Mouse (Mus musculus) gastrocnemius, postnatal 10 days (tissue): Measurements from ENCODE around the gene Tas2r137. TPM values are rescaled to one million over a fixed set of nuclear protein-coding genes. Genes with fewer than 3 reads are reported as not detected.
A peak's percentile ranks its signal among the peaks of the same experiment; 100 is the strongest.

Experiments
- DNase-seq: peaks from one replicate; pipeline ENCODE4 v3.0.0; 2021; ENCODE audit warnings: mixed read lengths
- long read RNA-seq, 2 experiments: library from polyadenylated mRNA; stranded (forward); transcript quantifications; one replicate each; pipeline ENCODE4 v2.0.0; 2021
- total RNA-seq, 2 experiments: library from RNA; stranded (reverse); gene quantifications; 2 replicates each; pipeline ENCODE4 v1.2.3; 2021

The Tas2r137 gene
- not detected for total RNA-seq
- long read RNA-seq, experiment 1 = 0 reads
- long read RNA-seq, experiment 2 = 0 reads

DNA sequence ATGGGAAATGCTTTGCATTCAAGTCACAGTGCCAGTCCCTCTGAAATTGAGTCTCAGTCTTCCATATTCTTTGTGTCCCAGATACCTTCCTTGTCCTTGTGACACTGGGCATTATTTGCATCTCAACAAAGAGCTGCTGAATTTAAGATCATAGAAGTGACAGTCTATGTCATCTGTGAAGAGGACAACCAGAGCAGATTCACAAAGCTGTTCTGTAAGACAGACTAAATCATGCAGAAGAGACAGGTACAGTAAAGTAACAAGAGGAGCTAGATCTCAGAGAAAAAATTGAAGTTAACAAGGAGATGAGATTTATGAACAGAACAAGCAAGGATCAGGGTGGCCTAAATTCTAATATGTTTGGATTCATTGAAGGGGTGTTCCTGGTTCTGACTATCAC is at the start of gene Tas2r137:
Gene Tas2r137, plus strand, starts transcription at position 301 of the 400 bp plus-strand sequence.
- no peak for DNase-seq

DNA sequence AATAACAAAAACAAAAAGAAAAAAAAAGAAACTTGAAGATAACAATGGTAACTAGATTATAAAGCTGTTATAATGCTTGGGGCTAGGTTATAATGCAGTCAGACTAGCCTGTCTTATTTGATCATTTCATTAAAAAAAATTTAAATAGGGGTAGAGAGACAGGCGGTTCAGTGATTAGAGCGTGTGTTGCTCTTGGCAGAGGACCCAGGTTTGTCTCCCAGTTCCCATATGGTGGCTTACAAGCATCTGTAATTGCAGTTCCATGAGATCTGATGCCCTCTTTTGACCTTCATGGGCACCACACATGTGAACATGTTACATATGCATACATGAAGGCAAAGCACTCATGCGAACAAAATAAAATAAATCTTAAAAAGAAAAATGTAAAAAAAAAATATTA is 49.8 kb upstream of the Tas2r137 start:
- DNase-seq = no peak

DNA sequence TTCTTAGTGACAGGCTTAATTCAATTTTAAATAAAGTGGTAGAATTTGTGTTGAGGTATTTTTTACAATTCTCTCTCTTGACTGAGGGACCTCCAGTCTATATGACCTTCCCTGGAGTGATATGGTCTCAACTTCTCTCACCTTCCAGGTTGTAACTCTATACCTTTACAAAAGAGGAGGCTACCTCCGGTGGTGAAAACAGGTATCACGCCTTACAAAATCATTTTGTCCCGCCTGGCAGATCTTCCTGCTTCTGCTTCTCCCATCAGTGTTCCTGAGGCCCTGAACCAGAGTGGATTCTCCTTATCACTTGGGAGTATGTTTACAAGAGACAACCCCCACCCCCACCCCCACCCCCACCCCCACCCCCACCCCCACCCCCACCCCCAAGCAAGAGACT is 49.3 kb upstream of the Tas2r137 start:
- DNase-seq = no peak

DNA sequence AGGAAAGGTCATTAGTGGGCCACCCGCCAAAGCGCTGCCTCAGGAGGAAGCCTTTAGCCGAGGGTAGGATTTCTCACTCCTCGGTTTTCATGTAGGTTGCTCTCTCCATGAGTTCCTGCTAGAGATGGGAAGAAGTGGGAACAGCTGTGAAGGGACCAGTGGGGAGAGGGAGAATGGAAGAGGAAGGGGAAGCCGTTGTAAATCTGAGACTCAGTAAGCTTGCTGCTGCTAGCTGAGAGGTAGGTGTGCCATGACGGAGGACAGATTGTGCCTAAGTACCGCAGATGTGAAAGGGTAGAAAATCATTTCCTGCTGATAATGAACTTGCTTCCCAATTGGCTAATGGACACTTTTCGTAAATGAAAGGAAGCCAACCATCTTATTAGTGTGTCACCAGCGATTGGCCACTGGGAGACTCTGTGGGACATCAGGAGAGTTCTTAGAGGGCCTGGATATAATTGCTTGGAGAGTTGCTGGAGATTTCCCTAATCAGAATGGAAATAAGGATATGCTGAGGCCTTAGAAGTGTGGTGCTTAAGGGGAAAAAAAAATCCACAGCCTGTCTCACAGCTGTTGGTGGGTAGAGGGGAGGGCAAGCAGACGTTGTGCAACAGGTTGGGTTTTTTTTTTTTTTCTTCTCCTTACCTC is 47.6 kb upstream of the Tas2r137 start:
- no peak for DNase-seq

DNA sequence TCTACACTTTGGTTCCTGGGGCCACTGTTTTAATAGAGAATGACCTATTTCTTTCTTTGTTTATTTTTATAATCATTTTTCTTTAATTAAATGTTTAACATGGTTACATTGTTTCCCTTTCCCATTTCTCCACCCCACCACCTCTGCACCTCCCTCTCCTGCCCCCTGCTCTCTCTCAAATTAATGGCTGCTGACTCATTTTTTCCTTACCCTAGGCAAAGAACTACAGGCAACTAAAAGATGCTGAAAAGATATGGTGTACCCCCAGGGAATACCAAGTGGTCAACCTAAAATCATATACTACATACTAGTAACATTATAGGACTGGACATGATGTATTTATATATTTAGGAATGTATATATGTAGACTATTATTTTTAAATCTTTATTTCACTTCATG is 42.4 kb upstream of the Tas2r137 start:
- DNase-seq = no peak

DNA sequence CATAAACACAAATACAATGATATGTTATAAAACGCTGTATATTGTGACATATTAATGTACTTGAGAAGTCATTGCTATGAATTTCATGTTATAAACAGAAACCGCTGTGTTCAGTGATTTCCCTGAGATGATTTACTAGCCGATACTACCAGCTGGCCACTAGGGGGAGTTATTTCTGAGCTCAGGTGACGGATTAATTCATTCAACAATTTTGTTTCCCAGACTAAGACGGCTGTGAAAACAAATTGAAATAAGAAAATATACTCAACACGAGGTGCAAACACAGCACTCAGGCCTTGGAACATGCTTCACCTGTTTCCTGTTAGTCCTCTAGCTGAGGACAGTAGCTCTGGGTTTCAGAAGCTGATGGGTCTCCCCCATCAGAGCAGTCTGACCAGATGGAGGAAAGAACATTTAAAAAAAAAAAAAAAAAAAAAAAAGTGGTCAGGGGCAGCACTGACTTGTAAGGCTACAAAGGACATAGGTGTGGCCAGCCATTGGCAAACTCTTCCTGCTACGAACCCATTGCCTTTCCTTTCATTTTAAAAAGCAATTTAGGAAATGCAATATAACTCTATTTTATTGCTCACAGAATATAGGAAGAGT is 36.5 kb upstream of the Tas2r137 start:
- no peak for DNase-seq

DNA sequence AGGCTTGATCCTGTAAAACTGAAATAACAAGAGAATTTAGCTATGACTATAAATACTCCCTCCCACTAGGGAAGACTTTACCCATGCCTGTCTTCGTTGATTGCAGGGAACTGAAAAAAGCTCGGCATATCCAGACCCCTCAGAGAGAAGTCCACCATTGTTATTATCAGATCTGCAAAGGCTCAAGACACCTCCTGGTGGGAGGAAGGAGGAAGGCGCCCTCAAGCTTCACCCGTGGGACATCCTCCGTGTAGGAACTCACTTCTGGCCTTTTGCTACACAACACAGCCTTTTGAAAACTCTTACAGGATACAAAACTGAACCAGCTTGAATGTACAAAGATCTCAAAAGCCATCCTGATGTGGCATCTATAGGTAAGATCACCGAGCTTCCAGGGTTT is 25.3 kb upstream of the Tas2r137 start:
- no peak for DNase-seq

DNA sequence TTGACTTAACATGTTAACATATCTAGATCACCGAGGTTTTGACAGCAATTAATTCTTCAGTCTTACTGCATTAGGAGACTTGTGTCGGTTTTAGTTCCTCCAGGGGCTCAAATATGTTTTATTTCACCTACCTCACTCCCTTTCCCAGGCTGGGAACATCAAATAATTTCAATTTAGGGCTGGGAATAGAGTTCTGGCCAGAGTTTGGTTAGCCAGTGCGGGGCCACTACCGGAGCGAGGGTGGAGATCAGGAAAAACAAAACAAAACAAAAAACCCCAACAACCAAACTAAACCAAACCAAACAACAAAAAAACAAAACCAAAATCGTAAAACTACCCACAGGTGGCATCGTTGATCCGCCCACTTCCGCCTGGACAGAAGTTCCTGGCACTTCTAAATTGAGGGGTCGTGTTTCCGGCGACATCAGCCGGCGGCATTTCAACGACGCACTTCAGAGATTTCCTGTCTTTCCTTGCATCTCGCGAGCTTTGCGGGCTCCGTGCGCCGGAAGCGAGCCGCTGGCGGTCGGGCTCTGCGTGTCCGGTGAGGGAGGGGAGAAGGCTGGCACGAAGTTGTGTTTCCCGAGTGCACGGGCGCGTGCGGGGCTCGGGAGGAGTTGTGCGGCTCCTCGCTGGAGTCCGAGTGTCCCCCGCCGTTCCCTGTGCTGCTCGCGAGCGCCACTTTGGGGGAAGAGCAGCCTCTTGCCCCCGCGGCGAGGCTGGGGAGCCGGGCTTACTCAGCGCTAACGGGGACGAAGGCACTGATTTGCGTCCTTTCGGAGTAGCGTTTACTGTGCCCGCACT is 19.9 kb upstream of the Tas2r137 start, which contains the start of gene Ssbp1:
Gene Ssbp1, plus strand, starts transcription at position 437 of the 804 bp plus-strand sequence.
- peak; percentile 89 for DNase-seq

DNA sequence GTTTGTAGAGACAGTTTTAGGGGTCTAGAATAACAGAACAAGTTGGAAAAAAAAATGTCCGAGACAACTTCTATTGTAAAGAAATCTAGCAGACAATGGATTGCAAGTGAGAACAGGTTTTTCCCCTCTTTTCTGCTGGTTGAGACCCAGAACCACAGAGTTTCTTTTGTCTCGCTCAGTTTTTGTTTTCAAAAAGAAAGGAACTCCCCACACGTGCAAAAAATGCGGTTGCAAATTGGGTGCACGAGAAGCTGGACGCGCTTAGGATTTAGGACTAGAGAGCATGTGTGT is 19.4 kb upstream of the Tas2r137 start:
- DNase-seq = no peak

DNA sequence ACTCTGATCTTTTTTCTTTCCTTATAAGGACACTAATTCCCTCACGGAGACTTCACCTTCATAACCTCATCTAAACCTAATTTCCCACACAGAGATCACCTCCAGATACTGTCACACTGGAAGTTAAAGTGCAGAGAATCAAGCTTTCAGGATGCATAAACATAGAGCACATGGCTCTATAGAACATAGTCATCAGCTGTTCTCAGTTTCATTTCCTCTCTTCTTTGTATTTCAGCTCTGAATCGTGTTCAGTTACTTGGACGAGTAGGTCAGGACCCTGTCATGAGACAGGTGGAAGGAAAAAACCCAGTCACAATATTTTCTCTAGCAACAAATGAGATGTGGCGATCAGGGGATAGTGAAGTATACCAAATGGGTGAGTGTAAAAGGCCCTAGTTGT is 14.9 kb upstream of the Tas2r137 start:
- no peak for DNase-seq

DNA sequence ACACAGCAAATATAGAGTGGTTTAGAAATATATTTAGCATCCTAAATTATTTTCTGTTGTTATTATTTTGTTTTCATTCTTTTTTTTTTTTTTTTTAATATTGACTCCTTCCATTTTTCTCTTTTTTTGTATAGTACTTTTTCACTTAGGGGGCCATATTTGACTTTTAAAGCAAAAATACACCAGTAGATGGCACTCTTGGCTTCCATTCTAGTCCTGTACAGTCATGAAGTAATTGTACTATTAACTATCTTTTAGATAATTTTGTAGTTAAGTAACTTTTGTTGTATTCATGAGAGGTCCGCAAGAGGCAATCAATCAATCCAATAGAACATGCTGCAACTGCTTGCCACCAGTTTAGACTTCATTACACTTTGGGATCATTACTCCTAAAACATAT is 11.3 kb upstream of the Tas2r137 start:
- no peak for DNase-seq

DNA sequence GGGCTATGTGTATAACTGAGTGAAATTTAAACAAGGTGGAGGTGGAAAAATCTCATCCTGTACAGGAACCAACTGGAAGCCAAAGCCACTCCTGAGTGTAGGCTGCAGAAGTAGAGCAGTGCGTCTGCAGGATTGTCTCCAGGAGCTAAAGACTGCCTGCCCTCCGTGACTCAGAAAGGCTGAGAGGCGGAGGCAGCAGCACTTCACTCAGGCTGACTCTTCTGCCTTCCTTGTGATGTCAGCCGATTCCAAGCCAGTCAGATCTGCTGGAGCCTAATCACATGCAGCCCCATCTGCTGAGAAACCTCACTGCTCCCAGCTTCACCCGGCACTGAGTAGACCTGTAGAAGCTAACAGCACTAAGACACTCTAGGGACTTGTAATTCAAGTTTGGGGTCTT is 8.7 kb upstream of the Tas2r137 start:
- DNase-seq = no peak

DNA sequence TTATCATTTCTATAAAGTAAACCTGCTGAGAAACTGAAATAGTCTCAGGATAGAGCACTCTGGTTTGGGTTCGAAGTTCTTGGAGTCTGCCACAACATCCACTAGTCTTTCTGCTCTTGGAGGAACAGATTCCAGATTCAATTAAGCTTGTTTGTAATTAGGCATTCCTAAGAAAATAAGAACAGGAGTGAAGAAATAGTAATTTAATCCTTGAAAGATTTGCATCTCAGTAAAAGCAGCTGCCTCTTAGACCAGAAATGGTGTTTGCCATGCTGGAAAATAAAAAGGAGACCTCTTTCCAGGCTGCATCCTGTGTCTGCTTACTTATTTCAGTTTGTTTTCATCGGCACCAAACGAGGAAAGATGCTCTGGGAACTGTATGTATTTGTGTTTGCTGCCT is 2.2 kb downstream of the Tas2r137 start, which contains the start of gene Tas2r108:
Gene Tas2r108, plus strand, starts transcription at position 301 of the 400 bp plus-strand sequence.
- DNase-seq = no peak

DNA sequence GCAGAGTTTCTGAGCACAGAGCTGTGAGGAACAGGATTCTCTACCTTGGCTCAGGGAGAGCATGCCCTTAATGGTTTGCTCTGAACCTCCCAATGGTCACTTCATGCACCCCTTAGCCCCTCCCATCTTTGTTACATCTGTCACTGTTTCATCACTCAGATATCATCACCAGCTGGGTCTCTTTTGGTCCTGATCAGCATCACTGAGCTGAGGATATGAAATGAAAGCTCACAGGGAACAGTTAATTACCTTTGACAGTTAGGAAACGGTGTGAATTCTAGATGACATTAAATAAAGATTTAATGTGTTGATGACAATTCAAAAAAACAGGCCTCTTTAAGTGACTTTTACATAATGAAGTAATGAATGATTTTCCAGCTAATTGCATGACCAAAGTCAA is 28.4 kb downstream of the Tas2r137 start, which contains the start of gene Prss37:
Gene Prss37, minus strand, starts transcription at position 101 of the 400 bp plus-strand sequence.
- DNase-seq = no peak

Other genes starting within 250 kb of the Tas2r137 start
- gene Agk, start 166.1 kb upstream of the Tas2r137 start, total RNA-seq = 10 to 100 TPM; 12.2 to 13.9 TPM
- 1 to 10 TPM; 3.7 to 3.8 TPM for gene E330009J07Rik, start 55.1 kb upstream of the Tas2r137 start, total RNA-seq
- gene Wee2, start 52.1 kb upstream of the Tas2r137 start, total RNA-seq = not detected
- gene Ssbp1, start 19.9 kb upstream of the Tas2r137 start, total RNA-seq = 10 to 100 TPM; 32.4 to 33.7 TPM
- gene Tas2r108, start 2.3 kb downstream of the Tas2r137 start, total RNA-seq = not detected
- not detected for gene Prss37, start 28.3 kb downstream of the Tas2r137 start, total RNA-seq
- not detected for gene Olfr461, start 63.8 kb downstream of the Tas2r137 start, total RNA-seq
- gene Olfr460, start 78.3 kb downstream of the Tas2r137 start, total RNA-seq = not detected
- gene Clec5a, start 94.6 kb downstream of the Tas2r137 start, total RNA-seq = under 1 TPM; 0.56 to 0.78 TPM
- gene Tas2r138, start 122.1 kb downstream of the Tas2r137 start, total RNA-seq = not detected
- gene Mgam, start 137.6 kb downstream of the Tas2r137 start, total RNA-seq = under 1 TPM; 0.70 to 0.81 TPM